Mouse (Mus musculus): ENCODE results near the gene Galm. TPM values are rescaled to one million over a fixed set of nuclear protein-coding genes. Genes with fewer than 3 reads are reported as not detected.

The Galm gene
- polyA plus RNA-seq (2012; fragmentation: generic; extraction: Trizol), result 3.7 TPM
- long read RNA-seq, experiment 1, transcript Galm-201 (7 exons, 2,314 nt), result major isoform, 9 of 10 reads
- long read RNA-seq, experiment 1, partial matches to known transcripts, result 0 of 10 reads
- long read RNA-seq, experiment 1, other reads (novel, unspliced or antisense), result 1 of 10 reads
- long read RNA-seq, experiment 2, transcript Galm-201 (7 exons, 2,314 nt), result major isoform, 28 of 29 reads
- long read RNA-seq, experiment 2, partial matches to known transcripts, result 0 of 29 reads
- long read RNA-seq, experiment 2, other reads (novel, unspliced or antisense), result 1 of 29 reads

DNA sequence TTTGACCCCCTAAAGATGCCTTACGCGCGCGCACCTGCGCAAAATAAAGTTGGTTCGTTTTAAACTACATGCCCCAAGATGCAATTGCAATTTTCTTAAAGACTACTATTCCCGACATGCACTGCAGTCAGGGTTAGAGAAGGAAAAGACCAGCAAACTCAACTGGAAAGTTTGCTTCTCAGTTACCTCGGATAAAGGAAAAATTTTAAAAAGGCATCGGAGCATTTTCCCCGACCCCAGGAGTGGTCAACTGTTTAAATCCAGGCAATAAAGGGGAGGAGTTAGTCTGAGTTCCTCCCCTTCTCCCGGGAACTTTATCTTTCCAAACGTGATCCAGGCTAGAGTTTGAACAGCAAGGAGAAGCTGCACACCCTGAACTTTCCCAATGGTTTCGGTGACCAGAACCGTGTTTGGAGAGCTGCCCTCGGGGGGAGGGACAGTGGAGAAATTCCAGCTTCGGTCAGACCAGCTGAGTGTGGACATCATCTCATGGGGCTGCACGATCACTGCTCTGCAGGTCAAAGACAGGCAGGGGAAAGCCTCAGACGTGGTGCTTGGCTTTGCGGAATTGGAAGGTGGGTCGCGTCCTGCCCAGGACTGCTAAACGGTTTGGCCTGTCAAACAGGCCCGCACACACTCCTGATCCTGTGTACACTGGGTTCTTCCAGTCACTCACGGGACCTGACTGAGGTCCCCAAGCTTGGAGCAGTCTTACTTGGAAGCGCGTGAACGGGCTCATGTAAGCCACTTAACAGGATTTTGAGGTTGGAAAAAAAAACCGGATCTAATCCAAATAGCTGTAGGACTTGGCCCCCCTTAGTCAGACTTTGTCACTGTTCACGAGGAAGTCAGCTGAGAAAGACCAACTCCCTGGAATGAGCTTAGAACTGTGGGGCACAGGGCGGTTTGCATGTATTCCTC lies at the start of gene Galm:
Gene Galm (plus strand): TSS at position 141 of the 921 bp plus-strand sequence.
- Histone ChIP-seq H3K79me3 (ENCODE audit: low read depth) (no peaks in the 10 kb centered on the region), H3K79me2 (ENCODE audit: control insufficient read depth, insufficient read depth) (no peaks in the 10 kb centered on the region), H3K36me3 (ENCODE audit: control insufficient read depth, insufficient read depth) (no peaks in the 10 kb centered on the region), H3K4me3 (ENCODE audit: insufficient read depth, poor library complexity, severe bottlenecking) (no peak within 1 kb of the TSS), H3ac (ENCODE audit: control insufficient read depth, insufficient read length, low read depth) (peak within 1 kb of the TSS; percentile 52), H3K27me3 (ENCODE audit: control insufficient read depth, insufficient read depth, insufficient read length) (no peaks in the 10 kb centered on the region)
- TF ChIP-seq CEBPB (IDR thresholded peaks at IDR 0.05; ENCODE audit: low read depth) (no peak), USF1 (IDR thresholded peaks at IDR 0.05; ENCODE audit: low read depth) (no peak), MAX (IDR thresholded peaks at IDR 0.05) (no peak), MYOG (IDR thresholded peaks at IDR 0.05; ENCODE audit: control insufficient read depth, extremely low read depth, insufficient read length) (no peak), FOSL1 (IDR thresholded peaks at IDR 0.05; ENCODE audit: insufficient read depth, low read length, poor library complexity, severe bottlenecking) (no peak), CTCF (IDR thresholded peaks at IDR 0.05; ENCODE audit: control insufficient read depth, insufficient read depth, insufficient read length) (no peak), MYOD1 (IDR thresholded peaks at IDR 0.05; ENCODE audit: control insufficient read depth, insufficient read length, low read depth) (no peak)

DNA sequence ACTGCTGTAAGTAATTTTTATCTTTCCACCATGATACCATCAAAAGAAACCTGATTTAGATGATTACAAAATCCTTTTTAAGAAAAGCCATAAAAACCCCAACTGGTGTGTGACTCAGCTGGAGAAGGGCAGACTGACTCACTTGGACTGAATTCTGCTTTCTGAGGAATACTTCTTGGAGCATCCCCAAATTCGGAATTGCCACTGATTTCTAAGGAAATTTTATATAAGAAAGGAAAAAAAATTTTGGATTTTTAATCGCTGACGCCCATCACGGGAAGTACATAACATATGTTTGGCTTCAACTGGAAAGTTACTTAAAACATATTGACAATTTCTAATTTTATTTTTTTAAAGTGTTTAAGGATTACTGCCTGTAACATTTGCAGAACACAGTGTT lies 48.5 kb upstream of the Galm start:
- no peak for TF ChIP-seq CTCF (IDR thresholded peaks at IDR 0.05; ENCODE audit: control insufficient read depth, insufficient read depth, insufficient read length)
- TF ChIP-seq FOSL1 (IDR thresholded peaks at IDR 0.05; ENCODE audit: insufficient read depth, low read length, poor library complexity, severe bottlenecking), result peak; percentile 50
- Histone ChIP-seq H3ac (ENCODE audit: control insufficient read depth, insufficient read length, low read depth) (no peak overlapping the region), H3K27me3 (ENCODE audit: control insufficient read depth, insufficient read depth, insufficient read length) (no peaks in the 10 kb centered on the region), H3K79me3 (ENCODE audit: low read depth) (no peaks in the 10 kb centered on the region), H3K4me3 (ENCODE audit: insufficient read depth, poor library complexity, severe bottlenecking) (no peak overlapping the region), H3K36me3 (ENCODE audit: control insufficient read depth, insufficient read depth) (no peaks in the 10 kb centered on the region), H3K79me2 (ENCODE audit: control insufficient read depth, insufficient read depth) (no peaks in the 10 kb centered on the region)

DNA sequence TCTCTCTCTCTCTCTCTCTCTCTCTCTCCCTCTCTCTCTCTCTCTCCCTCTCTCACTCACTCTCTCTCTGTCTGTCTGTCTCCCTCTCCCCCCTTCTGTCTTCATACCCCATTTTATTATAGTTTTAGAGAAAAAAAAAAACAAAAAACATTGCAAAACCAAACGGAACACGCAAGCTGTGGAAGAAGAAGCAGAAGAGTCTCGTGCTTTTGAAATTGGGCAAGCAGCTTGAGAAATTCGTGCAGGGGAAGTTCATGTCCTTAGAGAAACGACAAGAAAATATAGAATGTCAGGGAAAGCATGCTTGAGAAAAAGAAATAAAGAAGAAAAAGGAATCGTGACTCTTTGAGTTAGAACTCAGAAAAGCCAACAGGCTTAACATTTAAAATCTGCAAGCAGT lies 44.0 kb upstream of the Galm start:
- Histone ChIP-seq H3K27me3 (ENCODE audit: control insufficient read depth, insufficient read depth, insufficient read length) (no peaks in the 10 kb centered on the region), H3K36me3 (ENCODE audit: control insufficient read depth, insufficient read depth) (no peaks in the 10 kb centered on the region), H3K79me3 (ENCODE audit: low read depth) (no peaks in the 10 kb centered on the region), H3K4me3 (ENCODE audit: insufficient read depth, poor library complexity, severe bottlenecking) (no peak overlapping the region), H3K79me2 (ENCODE audit: control insufficient read depth, insufficient read depth) (no peaks in the 10 kb centered on the region), H3ac (ENCODE audit: control insufficient read depth, insufficient read length, low read depth) (no peak overlapping the region)
- TF ChIP-seq USF1 (IDR thresholded peaks at IDR 0.05; ENCODE audit: low read depth) (no peak), MYOG (IDR thresholded peaks at IDR 0.05; ENCODE audit: control insufficient read depth, extremely low read depth, insufficient read length) (no peak), MAX (IDR thresholded peaks at IDR 0.05) (no peak), MYOD1 (IDR thresholded peaks at IDR 0.05; ENCODE audit: control insufficient read depth, insufficient read length, low read depth) (no peak), FOSL1 (IDR thresholded peaks at IDR 0.05; ENCODE audit: insufficient read depth, low read length, poor library complexity, severe bottlenecking) (no peak), CTCF (IDR thresholded peaks at IDR 0.05; ENCODE audit: control insufficient read depth, insufficient read depth, insufficient read length) (no peak), CEBPB (IDR thresholded peaks at IDR 0.05; ENCODE audit: low read depth) (no peak)

DNA sequence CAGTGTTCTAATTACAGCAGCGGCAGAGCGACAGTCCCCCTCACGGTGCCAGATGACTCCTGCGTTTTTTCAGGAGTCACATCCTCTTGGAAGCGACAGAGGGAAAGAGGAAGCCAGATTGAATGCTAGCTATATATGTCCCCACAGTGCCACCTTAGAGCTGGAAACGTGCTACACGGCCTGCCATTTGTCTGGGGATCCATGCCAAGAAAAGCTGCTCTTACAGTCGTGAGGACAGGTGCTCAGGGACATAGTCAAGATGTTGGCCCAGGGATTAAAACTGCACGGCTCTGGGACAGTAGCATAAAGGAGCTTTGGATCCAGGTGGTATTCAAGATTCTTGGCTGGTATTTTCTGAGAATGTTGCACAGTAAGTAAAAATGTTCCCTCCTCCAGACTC lies 42.8 kb upstream of the Galm start:
- no peak for TF ChIP-seq CEBPB (IDR thresholded peaks at IDR 0.05; ENCODE audit: low read depth)
- TF ChIP-seq USF1 (IDR thresholded peaks at IDR 0.05; ENCODE audit: low read depth), result no peak
- no peak for TF ChIP-seq MYOD1 (IDR thresholded peaks at IDR 0.05; ENCODE audit: control insufficient read depth, insufficient read length, low read depth)
- TF ChIP-seq CTCF (IDR thresholded peaks at IDR 0.05; ENCODE audit: control insufficient read depth, insufficient read depth, insufficient read length), result no peak
- TF ChIP-seq MYOG (IDR thresholded peaks at IDR 0.05; ENCODE audit: control insufficient read depth, extremely low read depth, insufficient read length), result no peak
- TF ChIP-seq MAX (IDR thresholded peaks at IDR 0.05), result no peak
- no peak for TF ChIP-seq FOSL1 (IDR thresholded peaks at IDR 0.05; ENCODE audit: insufficient read depth, low read length, poor library complexity, severe bottlenecking)
- no peaks in the 10 kb centered on the region for H3K79me3 ChIP-seq (ENCODE audit: low read depth)

DNA sequence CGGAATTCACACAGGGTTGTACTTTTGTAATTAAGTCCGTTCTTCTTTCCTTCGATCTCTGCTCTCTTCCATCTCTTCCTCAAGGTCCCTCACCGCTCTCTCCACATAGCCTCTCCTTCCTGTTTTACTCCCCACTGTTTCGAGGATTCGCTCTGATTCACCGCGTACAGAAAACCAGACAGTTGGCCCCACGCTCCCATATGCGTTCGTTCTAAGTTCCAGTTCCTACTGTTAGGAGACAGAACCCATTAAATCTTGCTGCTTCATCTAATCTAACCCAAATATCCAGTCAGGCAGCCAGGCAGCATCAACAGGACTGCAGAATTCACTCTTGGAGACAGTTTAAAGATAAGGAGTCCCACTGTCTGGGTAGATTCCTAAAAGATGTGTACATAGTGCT lies 40.7 kb upstream of the Galm start:
- no peaks in the 10 kb centered on the region for H3K36me3 ChIP-seq (ENCODE audit: control insufficient read depth, insufficient read depth)
- no peaks in the 10 kb centered on the region for H3K79me3 ChIP-seq (ENCODE audit: low read depth)
- no peaks in the 10 kb centered on the region for H3K79me2 ChIP-seq (ENCODE audit: control insufficient read depth, insufficient read depth)
- H3ac ChIP-seq (ENCODE audit: control insufficient read depth, insufficient read length, low read depth), result no peak overlapping the region
- no peak overlapping the region for H3K4me3 ChIP-seq (ENCODE audit: insufficient read depth, poor library complexity, severe bottlenecking)
- TF ChIP-seq CEBPB (IDR thresholded peaks at IDR 0.05; ENCODE audit: low read depth) (no peak), CTCF (IDR thresholded peaks at IDR 0.05; ENCODE audit: control insufficient read depth, insufficient read depth, insufficient read length) (no peak), MYOG (IDR thresholded peaks at IDR 0.05; ENCODE audit: control insufficient read depth, extremely low read depth, insufficient read length) (no peak), FOSL1 (IDR thresholded peaks at IDR 0.05; ENCODE audit: insufficient read depth, low read length, poor library complexity, severe bottlenecking) (no peak), MAX (IDR thresholded peaks at IDR 0.05) (no peak), MYOD1 (IDR thresholded peaks at IDR 0.05; ENCODE audit: control insufficient read depth, insufficient read length, low read depth) (no peak), USF1 (IDR thresholded peaks at IDR 0.05; ENCODE audit: low read depth) (no peak)
- H3K27me3 ChIP-seq (ENCODE audit: control insufficient read depth, insufficient read depth, insufficient read length), result no peaks in the 10 kb centered on the region

More for the DNA sequence above, 42.8 kb upstream of the Galm start:
- Histone ChIP-seq H3K79me2 (ENCODE audit: control insufficient read depth, insufficient read depth) (no peaks in the 10 kb centered on the region), H3ac (ENCODE audit: control insufficient read depth, insufficient read length, low read depth) (no peak overlapping the region), H3K36me3 (ENCODE audit: control insufficient read depth, insufficient read depth) (no peaks in the 10 kb centered on the region), H3K4me3 (ENCODE audit: insufficient read depth, poor library complexity, severe bottlenecking) (no peak overlapping the region), H3K27me3 (ENCODE audit: control insufficient read depth, insufficient read depth, insufficient read length) (no peaks in the 10 kb centered on the region)
